Mouse (Mus musculus) adrenal gland, adult 2 months (tissue): Measurements from ENCODE around the gene Dusp15. TPM values are rescaled to one million over a fixed set of nuclear protein-coding genes. Genes with fewer than 3 reads are reported as not detected.
A peak's percentile ranks its signal among the peaks of the same experiment; 100 is the strongest.

Experiments
- DNase-seq: peaks from one replicate; pipeline ENCODE4 v3.0.0; 2021
- polyA plus RNA-seq: library from polyadenylated mRNA; depleted of rRNA; stranded (reverse); fragments of >200 nt; gene quantifications from 2 replicates; pipeline ENCODE4 v1.2.3, GENCODE M21; 2012
- total RNA-seq, 2 experiments: library from RNA; stranded (reverse); gene quantifications; 2 replicates each; pipeline ENCODE4 v1.2.3; 2021

The Dusp15 gene
- total and polyA plus RNA-seq, 3 experiments, result 0.82 to 2.9 (median 2.7) TPM

- no peak for DNase-seq
Observed at GRCm38 (mm10) chr2:152931456-152932160, 19.9 kb downstream of the Dusp15 start.

GRCm38 (mm10) chr2:152930276-152930675 lies 21.2 kb downstream of the Dusp15 start:
- no peak for DNase-seq

GRCm38 (mm10) chr2:152928988-152929370 lies 22.5 kb downstream of the Dusp15 start:
- DNase-seq, result no peak

- no peak for DNase-seq
Observed at GRCm38 (mm10) chr2:152928219-152928987, 23.1 kb downstream of the Dusp15 start.

- DNase-seq, result peak; percentile 57
Observed at GRCm38 (mm10) chr2:152927371-152927770, 24.1 kb downstream of the Dusp15 start.

- DNase-seq, result no peak
Observed at GRCm38 (mm10) chr2:152926896-152927295, 24.6 kb downstream of the Dusp15 start.

- DNase-seq, result peak; percentile 90
Observed at GRCm38 (mm10) chr2:152925189-152925872, 26.2 kb downstream of the Dusp15 start.

- no peak for DNase-seq
Observed at GRCm38 (mm10) chr2:152924543-152924942, 27.0 kb downstream of the Dusp15 start.

- no peak for DNase-seq
Observed at GRCm38 (mm10) chr2:152924128-152924527, 27.4 kb downstream of the Dusp15 start.

GRCm38 (mm10) chr2:152923621-152924020 lies 27.9 kb downstream of the Dusp15 start:
- DNase-seq, result no peak

- DNase-seq, result no peak
Observed at GRCm38 (mm10) chr2:152922376-152922775, 29.1 kb downstream of the Dusp15 start.

GRCm38 (mm10) chr2:152917671-152918070 lies 33.8 kb downstream of the Dusp15 start:
- no peak for DNase-seq

- DNase-seq, result no peak
Observed at GRCm38 (mm10) chr2:152916111-152916510, 35.4 kb downstream of the Dusp15 start.

- no peak for DNase-seq
Observed at GRCm38 (mm10) chr2:152915453-152915852, 36.0 kb downstream of the Dusp15 start.

- DNase-seq, result peak; percentile 95
Observed at GRCm38 (mm10) chr2:152914310-152915120, 37.0 kb downstream of the Dusp15 start.

GRCm38 (mm10) chr2:152913471-152913870 lies 38.0 kb downstream of the Dusp15 start:
- no peak for DNase-seq

GRCm38 (mm10) chr2:152911432-152911831 lies 40.1 kb downstream of the Dusp15 start:
- no peak for DNase-seq

GRCm38 (mm10) chr2:152911031-152911430 lies 40.5 kb downstream of the Dusp15 start, which contains the start of gene Mylk2:
Gene Mylk2, plus strand, starts transcription at chr2:152911352.
- no peak for DNase-seq

- no peak for DNase-seq
Observed at GRCm38 (mm10) chr2:152909848-152910247, 41.6 kb downstream of the Dusp15 start.

GRCm38 (mm10) chr2:152907114-152907943 lies 44.2 kb downstream of the Dusp15 start:
- no peak for DNase-seq
